Mouse (Mus musculus) hindbrain, postnatal 0 days (tissue): ENCODE measurements around the gene Smtnl2. TPM values are rescaled to one million over a fixed set of nuclear protein-coding genes. Genes with fewer than 3 reads are reported as not detected.

Experiments
- ATAC-seq: fragments of 200-750 bp; cut with Nextera tagmentation; 2 replicates; pipeline ENCODE4 v1.8.0; 2017; ENCODE audit warnings: mild to moderate bottlenecking, moderate TSS enrichment, moderate library complexity
- DNase-seq: peaks from one replicate; pipeline ENCODE4 v3.0.0-alpha.2; 2015; ENCODE audit warnings: low spot score
- H3K27ac ChIP-seq: fragments of 300-500 bp; sonication (generic); 2 replicates; pipeline ENCODE4 v1.5.1; 2014; ENCODE audit warnings: mild to moderate bottlenecking
- H3K27me3 ChIP-seq: fragments of 300-500 bp; sonication (generic); 2 replicates; pipeline ENCODE4 v1.6.1; 2014; ENCODE audit warnings: low read length, mixed read lengths; ENCODE audit not compliant: insufficient read depth
- H3K36me3 ChIP-seq: fragments of 300-500 bp; sonication (generic); 2 replicates; pipeline ENCODE4 v1.6.1; 2014; ENCODE audit warnings: low read length, mixed read lengths; ENCODE audit not compliant: insufficient read depth
- H3K4me1 ChIP-seq: fragments of 300-500 bp; sonication (generic); 2 replicates; pipeline ENCODE4 v1.6.1; 2014; ENCODE audit warnings: antibody characterized with exemption, low read length, mixed read lengths; ENCODE audit not compliant: insufficient read depth
- H3K4me2 ChIP-seq: fragments of 300-500 bp; sonication (generic); 2 replicates; pipeline ENCODE4 v1.6.1; 2014; ENCODE audit warnings: low read depth, mild to moderate bottlenecking, low read length, moderate library complexity, mixed read lengths
- H3K4me3 ChIP-seq: fragments of 300-500 bp; sonication (generic); 2 replicates; pipeline ENCODE4 v1.5.1; 2014; ENCODE audit warnings: low read length
- H3K9ac ChIP-seq: fragments of 300-500 bp; sonication (generic); replicated peaks from 2 replicates; pipeline ENCODE4 v1.6.1; 2014; ENCODE audit warnings: mild to moderate bottlenecking, low read length, moderate library complexity, mixed read lengths
- H3K9me3 ChIP-seq: fragments of 300-500 bp; sonication (generic); 2 replicates; pipeline ENCODE4 v1.6.1; 2016; ENCODE audit warnings: low read length, mixed read lengths
- CTCF ChIP-seq: IDR thresholded peaks from 2 replicates; pipeline ENCODE4 v1.5.1; 2016; ENCODE audit warnings: antibody characterized with exemption, control low read depth, low read depth
- WGBS: fragments of 180-500 bp; shearing (Covaris S2); extraction: QIAGEN DNeasy Blood & Tissue Kit; methylation state at CpG from one replicate; pipeline ENCODE4 v1.1.7; 2014; 5-methylcytosine and 5-hydroxymethylcytosine counted together
- polyA plus RNA-seq: library from polyadenylated mRNA; unstranded; fragments of >200 nt; fragmentation: Nextera tagmentation; extraction: Ambion mirVana; gene quantifications from 2 replicates; pipeline ENCODE4 v1.2.1, GENCODE M21; 2015
- total RNA-seq: library from RNA; depleted of rRNA; stranded (reverse); fragments of >200 nt; gene quantifications from 2 replicates; pipeline ENCODE4 v1.2.3, GENCODE M21; 2014

Smtnl2 gene
- total and polyA plus RNA-seq, 2 experiments from 2014 or later = 9.7 to 19.1 TPM

DNA sequence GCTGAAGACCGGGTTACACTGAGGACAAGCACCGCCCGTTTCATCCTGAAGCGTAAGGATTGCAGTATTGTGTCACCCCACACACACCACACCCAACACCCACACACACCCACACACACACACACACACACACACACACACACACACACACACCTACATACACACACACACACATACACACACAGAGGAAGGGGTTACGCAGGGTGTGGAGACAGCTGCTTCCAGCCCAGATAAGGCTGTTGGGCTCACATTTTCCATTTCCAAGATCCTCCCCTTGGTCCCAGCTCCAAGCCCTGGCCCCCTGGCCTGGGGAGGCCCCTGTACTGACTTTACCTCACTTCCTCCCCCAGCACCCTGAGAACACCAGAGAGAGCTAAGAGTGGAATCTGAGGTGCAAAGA is 5.2 kb upstream of the Smtnl2 start:
- WGBS = 85% methylated on average over 5 of the region's 5 CpGs
- Histone ChIP-seq H3K27ac (no peak overlapping the region), H3K27me3 (peaks cover 6% of the 10 kb centered on the region; the same call in 1 of the 2 replicates)

DNA sequence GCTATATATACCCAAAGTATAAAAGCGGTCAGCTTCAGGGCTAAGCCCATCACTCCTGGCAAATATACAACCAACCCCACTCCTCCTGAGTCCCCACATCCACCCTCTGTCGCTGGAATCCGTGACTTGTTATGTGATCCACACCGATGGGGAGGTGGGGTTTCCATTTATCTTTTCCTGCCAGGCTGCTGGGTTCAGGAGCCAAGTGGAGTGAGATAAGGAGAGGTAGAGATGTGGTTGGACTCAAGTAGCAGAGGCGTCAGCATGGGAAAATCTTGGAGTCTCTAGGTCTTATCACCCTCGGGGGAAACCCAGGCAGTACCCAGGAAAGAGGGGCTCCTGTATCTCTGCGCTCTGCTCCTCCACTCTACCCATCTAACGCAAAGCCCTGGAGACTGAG is 3.6 kb upstream of the Smtnl2 start:
- Histone ChIP-seq H3K4me1 (peaks cover 4% of the 10 kb centered on the region; the same call in 1 of the 2 replicates), H3K27ac (no peak overlapping the region), H3K9me3 (no peaks in the 10 kb centered on the region), H3K9ac (no peak overlapping the region), H3K4me3 (no peak overlapping the region), H3K27me3 (peaks cover 6% of the 10 kb centered on the region; the same call in 1 of the 2 replicates), H3K4me2 (no peak overlapping the region), H3K36me3 (no peaks in the 10 kb centered on the region)
- 87% methylated on average over 8 of the region's 8 CpGs for WGBS
- no peak for TF ChIP-seq CTCF
- ATAC-seq (no peak), DNase-seq (no peak)

More for the DNA sequence above, 5.2 kb upstream of the Smtnl2 start:
- no peaks in the 10 kb centered on the region for H3K36me3 ChIP-seq
- no peak for ATAC-seq
- H3K4me3 ChIP-seq = no peak overlapping the region
- no peak for DNase-seq
- H3K4me1 ChIP-seq = peaks cover 2% of the 10 kb centered on the region; the same call in 1 of the 2 replicates
- no peak overlapping the region for H3K9ac ChIP-seq
- H3K9me3 ChIP-seq = no peaks in the 10 kb centered on the region
- no peak for TF ChIP-seq CTCF
- H3K4me2 ChIP-seq = no peak overlapping the region

DNA sequence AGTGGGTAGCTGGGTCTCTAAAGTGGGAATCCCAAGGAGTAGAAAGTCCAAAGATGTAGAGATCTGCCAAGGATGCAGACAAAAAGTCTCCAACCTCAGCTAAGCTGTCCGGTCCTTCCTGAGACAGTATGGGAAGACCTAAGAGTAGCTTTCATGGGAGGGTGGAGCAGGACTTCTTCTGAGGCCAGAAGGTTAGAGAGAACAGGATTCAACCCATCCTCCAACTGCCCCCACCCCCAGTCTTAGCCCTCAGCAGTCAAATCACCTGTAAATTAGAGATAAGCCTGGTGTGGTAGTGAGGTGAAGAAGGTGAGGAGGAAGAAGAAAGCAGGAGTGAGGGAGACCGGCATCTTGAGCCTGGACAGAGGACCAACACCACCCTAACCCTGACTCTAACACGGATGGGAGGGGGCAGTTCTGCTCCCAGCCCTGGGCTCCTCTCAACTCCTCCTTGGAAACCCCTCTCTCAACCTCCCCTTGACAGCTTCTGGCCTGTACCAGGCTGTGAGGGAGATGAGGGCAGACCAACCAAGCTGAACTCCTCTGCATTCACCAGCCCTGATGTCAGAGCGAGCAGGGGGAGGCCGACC is 2.2 kb upstream of the Smtnl2 start:
- 64% methylated on average over 5 of the region's 5 CpGs for WGBS
- Histone ChIP-seq H3K9ac (no peak overlapping the region), H3K9me3 (no peaks in the 10 kb centered on the region), H3K27me3 (peaks cover 6% of the 10 kb centered on the region; the same call in 1 of the 2 replicates), H3K36me3 (no peaks in the 10 kb centered on the region), H3K27ac (no peak overlapping the region), H3K4me1 (peaks cover 6% of the 10 kb centered on the region; the same call in 1 of the 2 replicates), H3K4me2 (no peak overlapping the region), H3K4me3 (no peak overlapping the region)
- ATAC-seq (no peak), DNase-seq (no peak)
- no peak for TF ChIP-seq CTCF

DNA sequence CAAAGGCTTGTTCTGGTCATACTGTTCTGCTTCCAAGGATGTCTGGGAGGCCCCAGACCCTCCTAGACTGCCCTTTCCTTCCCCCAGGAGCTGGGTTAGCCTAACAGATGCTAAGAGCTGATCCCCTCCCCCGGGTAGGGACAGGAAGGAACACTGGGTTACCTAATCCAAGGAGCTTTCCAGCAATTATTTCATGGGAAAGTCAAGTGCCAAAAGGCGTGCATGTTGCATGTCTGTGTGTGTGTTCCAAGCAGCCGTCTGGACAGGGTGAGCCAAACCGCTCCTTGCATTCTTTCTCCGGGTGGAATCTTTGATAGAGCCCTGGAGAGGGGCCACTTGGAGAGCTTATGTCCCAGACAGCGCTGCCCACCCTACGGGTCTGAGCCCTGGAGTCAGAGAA is 1.5 kb upstream of the Smtnl2 start:
- H3K4me2 ChIP-seq = no peak overlapping the region
- no peak for DNase-seq
- WGBS = 80% methylated on average over 7 of the region's 7 CpGs
- H3K9ac ChIP-seq = no peak overlapping the region
- no peaks in the 10 kb centered on the region for H3K36me3 ChIP-seq
- peaks cover 6% of the 10 kb centered on the region; the same call in 1 of the 2 replicates for H3K27me3 ChIP-seq
- no peaks in the 10 kb centered on the region for H3K9me3 ChIP-seq
- TF ChIP-seq CTCF = no peak
- no peak overlapping the region for H3K27ac ChIP-seq
- H3K4me1 ChIP-seq = peaks cover 6% of the 10 kb centered on the region; the same call in 1 of the 2 replicates
- H3K4me3 ChIP-seq = no peak overlapping the region
- no peak for ATAC-seq

DNA sequence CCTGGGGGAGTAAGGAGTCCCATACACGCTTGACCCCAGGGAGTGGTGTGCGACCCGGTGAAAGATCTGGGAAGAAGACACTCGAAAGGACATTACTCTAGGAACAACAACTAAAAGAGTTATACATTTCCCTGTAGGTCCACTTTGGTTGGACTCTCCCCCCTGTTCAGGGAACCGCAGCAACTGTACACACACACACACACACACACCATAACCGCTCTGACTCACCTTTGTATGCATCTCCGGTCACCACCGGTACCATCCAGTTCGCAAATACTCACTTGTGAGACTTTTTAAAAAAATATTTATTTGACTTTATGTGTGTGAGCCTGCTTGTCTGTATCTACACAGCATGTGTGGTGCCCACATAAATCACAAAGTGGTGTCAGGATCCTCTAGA is 432 bp upstream of the Smtnl2 start:
- peaks cover 6% of the 10 kb centered on the region; the same call in 1 of the 2 replicates for H3K27me3 ChIP-seq

DNA sequence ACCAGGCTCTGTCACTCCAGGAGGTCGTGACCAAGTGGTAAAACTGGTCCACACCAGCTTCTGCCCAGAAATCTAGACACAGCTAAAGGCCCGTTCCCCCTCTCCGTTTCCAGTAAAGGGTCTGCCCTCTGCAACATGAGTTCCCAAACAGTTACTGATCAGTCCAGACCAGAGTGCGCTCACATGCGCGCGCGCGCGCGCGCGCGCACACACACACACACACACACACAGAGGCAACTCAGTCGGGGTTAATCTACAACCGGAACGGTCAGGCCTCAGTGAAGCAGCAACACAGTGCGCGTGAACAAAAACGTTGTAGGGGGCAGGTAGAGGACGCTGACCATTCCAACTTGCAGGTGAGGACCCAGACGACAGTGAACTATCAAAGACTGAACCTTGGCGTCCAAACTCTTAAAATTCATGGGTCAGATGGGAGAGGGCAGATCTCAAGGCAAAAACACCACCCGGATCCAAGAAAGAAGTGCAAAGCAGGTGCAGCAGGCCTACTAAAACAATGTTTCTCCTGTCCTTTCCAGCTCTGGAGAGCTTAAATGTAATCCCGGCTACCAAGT is 906 bp downstream of the Smtnl2 start:
- H3K27ac ChIP-seq = no peak overlapping the region
- under 1% methylated on average over 25 of the region's 25 CpGs for WGBS
- TF ChIP-seq CTCF = no peak
- H3K4me2 ChIP-seq = peak overlapping the region; percentile 91
- peaks cover 6% of the 10 kb centered on the region; the same call in 1 of the 2 replicates for H3K4me1 ChIP-seq
- DNase-seq = peak; percentile 41
- no peaks in the 10 kb centered on the region for H3K36me3 ChIP-seq
- H3K9ac ChIP-seq = peak overlapping the region; percentile 64; the same call in 1 of the 2 replicates
- peaks cover 6% of the 10 kb centered on the region; the same call in 1 of the 2 replicates for H3K27me3 ChIP-seq
- H3K9me3 ChIP-seq = no peaks in the 10 kb centered on the region
- H3K4me3 ChIP-seq = peak overlapping the region; percentile 50
- ATAC-seq = peak; percentile 48

More for the DNA sequence above, 432 bp upstream of the Smtnl2 start:
- Histone ChIP-seq H3K9me3 (no peaks in the 10 kb centered on the region), H3K27ac (no peak overlapping the region), H3K4me3 (peak overlapping the region; percentile 50), H3K4me1 (peaks cover 6% of the 10 kb centered on the region; the same call in 1 of the 2 replicates), H3K36me3 (no peaks in the 10 kb centered on the region), H3K9ac (peak overlapping the region; percentile 64; the same call in 1 of the 2 replicates), H3K4me2 (peak overlapping the region; percentile 91)
- ATAC-seq = no peak
- no peak for TF ChIP-seq CTCF
- no peak for DNase-seq
- 32% methylated on average over 9 of the region's 9 CpGs for WGBS
